Mouse (Mus musculus) kidney, postnatal 10 days (tissue): ENCODE measurements around the gene Son.
"Not testable (repeated sequence)": the region's sequence is repeated elsewhere in the genome, so short reads cannot be mapped to it uniquely, and the experiment has no call there.

Experiments used
- DNase-seq: peaks from one replicate; pipeline ENCODE4 v3.0.0; 2021; ENCODE audit warnings: mixed read lengths

Gene Son

DNA sequence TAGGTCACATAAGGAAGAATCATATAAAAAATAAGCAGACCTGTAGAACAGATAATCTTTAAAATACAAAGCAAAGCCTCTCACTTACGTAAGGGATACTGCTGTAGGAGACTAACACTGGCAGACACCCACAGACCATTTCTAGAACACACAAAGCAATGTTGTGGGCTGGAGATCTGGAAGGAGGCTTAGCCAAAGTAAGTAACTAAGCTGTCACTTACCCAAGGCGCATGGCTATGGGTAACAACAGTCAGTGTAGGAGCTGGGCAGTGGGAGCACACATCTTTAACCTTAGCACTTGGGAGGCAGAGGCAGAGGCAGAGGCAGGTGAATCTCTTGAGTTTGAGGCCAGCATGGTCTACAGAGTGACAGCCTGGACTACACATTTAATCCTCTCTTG, 7.7 kb upstream of the Son start:
- no peak for DNase-seq

DNA sequence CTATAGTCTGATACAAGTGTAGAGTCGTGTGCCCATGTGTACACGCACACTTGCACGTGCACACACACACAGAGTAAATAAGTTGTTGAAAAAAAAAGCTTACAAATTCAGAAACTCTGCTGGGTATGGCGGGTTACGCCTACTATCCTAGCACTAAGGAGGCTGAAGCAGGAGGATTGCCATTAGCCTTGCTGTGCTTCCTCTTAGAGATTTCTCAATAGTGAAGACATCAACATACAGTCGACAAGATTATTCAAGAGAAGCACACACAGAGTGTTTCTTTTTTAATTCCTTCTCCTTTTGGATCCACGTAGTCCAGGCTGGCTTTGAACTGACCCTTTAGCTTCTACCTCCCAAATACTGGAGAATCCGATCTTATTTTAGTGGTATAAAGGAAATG, 7.1 kb upstream of the Son start:
- DNase-seq = no peak

DNA sequence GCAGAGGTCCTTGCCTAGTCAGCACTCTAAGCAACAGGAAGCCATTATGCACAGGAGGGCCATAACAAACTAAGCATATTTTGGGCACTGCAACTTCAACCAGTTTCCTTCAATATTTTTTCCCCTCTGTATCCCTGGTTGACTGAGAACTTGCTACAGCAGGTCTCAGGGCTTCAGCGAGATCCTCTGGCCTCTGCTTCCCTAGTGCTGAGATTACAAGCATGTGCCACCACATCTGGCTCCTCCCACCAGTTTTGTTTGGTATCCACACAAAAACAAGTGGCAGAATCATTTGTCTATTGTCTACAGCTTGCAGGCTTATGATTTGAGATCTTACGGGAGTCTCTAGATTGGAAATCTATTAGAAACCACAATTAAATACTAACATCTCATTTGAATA, 2.4 kb upstream of the Son start:
- no peak for DNase-seq

DNA sequence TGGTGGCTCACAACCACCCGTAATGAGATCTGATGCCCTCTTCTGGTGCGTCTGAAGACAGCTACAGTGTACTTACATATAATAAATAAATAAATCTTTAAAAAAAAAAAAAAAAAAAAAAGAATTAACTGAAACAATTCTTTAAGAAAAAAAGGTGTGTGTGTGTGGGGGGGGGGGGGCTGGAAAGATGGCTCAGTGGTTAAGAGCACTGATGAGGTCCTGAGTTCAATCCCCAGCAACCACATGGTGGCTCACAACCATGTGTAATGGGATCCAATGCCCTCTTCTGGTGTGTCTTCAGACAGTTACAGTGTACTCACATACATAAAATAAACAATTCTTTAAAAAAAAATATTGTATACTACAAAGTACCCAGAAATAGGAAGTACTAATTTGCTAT, 1.9 kb upstream of the Son start:
- not testable (repeated sequence) for DNase-seq

DNA sequence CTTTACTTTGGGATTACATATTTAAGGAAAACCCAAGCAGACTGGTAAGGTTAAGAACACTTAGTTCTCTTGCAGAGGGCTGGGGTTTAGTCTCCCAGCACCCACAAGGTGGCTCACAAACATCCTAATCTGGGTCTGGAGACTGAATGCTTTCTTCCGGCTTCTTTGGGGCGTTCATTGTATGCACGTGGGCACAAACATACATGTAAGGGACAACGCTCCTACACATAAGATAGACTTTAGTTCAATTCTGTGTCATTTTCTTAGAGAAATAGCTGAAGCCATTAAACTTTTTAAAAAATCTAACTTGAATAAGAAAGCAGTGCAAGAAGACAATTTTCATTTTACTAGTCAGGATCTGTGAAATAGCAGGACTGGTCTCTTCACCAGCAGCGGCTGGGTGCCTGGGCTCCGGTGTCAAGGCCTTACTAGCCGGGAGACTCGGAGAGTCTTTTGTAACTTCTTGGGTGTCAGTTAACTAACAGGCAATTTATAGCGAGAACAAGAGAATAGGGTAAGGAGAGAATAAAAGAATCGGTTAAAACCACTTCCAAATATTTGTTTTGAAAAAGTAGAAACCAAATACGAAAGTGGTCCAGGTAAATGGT, 1.2 kb upstream of the Son start:
- no peak for DNase-seq

DNA sequence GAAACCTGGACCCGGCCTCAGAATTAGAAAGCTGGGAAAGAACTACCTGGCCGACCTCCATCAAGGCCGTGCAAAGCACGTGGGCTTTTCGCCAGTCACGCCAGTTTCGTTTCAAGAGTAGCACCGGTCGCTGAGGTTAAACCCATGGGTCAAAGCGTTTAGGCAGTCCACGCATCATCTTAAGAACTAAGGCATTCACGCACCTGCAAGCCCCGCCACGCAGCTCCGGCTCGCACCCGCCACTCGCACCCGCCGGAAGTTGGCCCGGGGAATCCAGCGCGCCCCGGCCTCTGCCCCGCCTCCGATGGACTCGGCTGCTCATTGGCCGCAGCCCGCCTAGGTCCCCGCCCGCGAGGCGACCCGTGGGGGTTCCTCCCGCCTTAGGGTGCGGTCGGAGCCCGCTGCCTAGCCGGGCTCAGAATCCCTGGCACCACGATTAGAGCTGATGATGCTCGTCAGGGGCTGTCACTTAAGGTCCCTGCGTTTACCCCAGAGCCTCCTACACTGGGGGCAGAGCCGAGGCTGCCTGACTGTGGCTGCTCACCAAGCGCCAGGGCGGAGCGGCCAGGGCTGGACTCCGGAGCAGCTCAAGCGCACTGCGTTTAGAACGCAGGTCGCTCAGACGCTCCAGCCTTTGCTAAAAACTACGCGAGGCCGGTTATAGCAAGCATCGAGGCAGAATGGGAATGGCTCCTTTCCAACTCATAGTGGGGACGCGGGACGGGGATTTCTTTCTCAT, 456 bp upstream of the Son start, which contains the start of gene Gart:
TSS of gene Gart (minus strand) at position 272 of the 739 bp plus-strand sequence.
- peak; percentile 96 for DNase-seq

DNA sequence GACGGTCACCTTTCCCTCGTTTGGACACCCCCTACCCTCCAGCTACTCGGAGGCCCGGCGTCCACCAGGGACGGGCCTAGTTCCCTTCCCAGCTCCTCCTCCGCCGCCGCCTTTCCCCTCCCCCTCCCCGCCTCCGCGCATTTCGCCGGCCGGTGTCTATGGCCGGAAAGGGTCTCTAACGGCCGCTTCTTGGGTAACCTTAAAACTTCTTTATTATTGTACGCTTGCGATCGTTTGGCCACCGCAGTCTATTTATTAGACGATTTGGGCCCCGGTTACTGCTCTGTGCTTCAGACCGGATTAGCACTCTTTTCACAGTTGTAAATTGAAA, 879 bp downstream of the Son start:
- DNase-seq = peak; percentile 93

DNA sequence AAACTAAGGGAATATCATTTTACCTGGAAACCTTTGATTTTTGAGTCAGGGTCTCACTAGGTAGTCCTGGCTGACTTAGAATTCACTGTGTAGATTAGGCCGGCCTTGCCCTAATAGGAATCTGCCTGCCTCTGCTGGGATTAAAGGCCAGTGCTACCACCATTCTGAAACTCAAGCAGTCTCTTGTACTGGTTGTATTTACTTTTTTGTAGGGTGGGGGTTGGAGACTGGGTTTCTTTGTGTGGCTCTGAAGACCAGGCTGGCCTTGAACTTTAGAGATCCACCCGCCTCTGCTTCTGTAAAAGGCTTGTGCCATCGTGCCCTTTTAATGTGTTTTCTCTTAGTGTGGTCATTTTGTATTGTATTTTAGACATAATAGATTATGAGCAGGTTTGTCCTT, 1.9 kb downstream of the Son start:
- no peak for DNase-seq

DNA sequence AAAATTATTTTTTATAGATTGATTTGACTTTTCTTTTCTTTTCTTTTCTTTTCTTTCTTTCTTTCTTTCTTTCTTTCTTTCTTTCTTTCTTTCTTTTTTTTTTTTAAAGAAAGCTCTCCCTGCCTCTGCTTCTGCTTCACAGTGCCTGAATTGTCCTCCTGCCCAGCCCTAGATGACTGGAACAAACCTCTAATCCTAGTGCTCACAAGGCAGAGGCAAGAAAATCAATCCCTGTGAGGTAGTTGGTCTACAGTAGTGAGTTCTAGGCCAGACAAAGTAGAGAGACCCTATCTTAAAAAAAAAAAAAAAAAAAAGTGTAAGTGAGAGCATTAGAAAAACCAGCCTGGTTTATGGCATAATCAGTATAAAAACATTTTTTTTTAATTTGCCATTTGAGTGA, 2.5 kb downstream of the Son start:
- no peak for DNase-seq

DNA sequence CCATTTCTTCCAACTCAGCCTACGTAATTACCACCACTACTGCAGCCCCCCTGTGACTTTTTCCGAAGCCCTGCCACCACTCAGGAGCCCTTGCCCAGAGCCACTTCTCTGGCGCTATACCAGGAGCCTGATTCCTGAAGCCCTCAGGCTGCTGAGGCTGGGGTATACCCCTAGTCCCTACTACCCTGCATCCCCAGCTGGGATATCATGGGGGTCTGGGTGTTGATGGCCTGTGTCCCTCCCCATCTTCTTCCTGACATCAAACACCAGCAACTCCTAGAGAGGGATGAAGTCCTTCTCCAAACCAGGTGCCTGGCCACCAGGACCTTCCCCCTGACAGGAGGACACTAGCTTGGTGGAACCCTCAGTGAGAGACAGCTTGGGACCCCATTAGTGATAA, 4.9 kb downstream of the Son start:
- no peak for DNase-seq

DNA sequence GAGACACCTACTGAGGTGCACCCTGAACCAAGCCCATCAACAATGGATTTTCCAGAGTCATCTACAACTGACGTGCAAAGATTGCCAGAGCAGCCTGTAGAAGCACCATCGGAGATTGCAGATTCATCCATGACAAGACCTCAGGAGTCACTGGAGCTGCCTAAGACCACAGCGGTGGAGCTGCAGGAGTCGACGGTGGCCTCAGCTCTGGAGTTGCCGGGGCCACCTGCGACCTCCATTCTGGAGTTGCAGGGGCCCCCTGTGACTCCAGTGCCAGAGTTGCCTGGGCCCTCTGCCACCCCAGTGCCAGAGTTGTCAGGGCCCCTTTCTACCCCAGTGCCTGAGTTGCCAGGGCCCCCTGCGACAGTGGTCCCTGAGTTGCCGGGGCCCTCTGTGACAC, 8.0 kb downstream of the Son start:
- DNase-seq = no peak

DNA sequence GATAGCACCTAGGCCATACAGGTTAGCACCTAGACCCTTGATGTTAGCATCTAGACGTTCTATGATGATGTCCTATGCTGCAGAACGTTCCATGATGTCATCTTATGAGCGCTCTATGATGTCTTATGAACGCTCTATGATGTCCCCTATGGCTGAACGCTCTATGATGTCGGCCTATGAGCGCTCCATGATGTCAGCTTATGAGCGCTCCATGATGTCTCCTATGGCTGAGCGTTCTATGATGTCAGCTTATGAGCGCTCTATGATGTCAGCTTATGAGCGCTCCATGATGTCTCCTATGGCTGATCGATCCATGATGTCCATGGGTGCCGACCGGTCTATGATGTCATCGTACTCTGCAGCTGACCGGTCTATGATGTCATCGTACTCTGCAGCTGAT, 10.0 kb downstream of the Son start:
- no peak for DNase-seq

DNA sequence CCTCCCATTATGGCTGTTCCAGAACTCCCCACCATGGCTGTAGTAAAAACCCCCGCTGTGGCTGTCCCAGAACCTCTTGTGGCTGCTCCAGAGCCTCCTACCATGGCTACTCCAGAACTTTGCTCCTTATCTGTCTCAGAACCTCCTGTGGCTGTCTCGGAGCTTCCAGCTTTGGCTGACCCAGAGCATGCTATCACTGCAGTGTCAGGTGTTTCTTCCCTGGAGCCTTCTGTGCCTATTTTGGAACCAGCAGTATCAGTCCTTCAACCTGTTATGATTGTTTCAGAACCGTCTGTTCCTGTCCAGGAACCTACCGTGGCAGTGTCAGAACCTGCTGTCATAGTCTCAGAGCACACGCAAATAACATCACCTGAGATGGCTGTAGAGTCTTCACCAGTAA, 11.2 kb downstream of the Son start:
- DNase-seq = no peak

DNA sequence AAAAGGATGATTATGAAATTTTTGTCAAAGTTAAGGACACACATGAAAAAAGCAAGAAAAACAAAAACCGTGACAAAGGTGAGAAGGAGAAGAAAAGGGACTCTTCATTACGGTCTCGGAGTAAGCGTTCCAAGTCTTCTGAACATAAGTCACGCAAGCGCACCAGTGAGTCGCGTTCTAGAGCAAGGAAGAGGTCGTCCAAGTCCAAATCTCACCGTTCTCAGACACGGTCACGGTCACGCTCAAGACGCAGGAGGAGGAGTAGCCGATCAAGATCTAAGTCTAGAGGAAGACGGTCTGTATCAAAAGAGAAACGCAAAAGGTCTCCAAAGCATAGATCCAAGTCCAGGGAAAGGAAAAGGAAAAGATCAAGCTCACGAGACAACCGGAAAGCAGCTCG, 12.5 kb downstream of the Son start:
- DNase-seq = no peak

DNA sequence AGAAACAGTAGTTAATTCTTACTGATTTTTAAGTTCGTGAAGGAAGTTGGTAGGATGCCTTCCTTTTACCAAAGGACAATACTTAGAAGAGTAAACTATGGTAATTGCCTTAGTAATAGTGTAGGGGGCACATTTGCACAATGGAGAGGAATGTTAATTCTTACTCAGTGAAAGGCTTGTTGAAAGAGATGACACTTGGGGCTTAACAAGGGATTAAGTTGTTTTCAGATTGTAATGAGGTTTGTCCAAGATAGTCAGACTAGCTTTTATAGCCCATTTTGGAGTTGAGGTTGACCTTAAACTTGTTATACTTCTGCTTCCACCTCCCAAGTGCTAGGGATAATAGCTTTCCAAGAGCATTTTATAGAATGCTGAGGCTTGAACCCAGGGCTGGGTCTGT, 14.1 kb downstream of the Son start:
- no peak for DNase-seq

DNA sequence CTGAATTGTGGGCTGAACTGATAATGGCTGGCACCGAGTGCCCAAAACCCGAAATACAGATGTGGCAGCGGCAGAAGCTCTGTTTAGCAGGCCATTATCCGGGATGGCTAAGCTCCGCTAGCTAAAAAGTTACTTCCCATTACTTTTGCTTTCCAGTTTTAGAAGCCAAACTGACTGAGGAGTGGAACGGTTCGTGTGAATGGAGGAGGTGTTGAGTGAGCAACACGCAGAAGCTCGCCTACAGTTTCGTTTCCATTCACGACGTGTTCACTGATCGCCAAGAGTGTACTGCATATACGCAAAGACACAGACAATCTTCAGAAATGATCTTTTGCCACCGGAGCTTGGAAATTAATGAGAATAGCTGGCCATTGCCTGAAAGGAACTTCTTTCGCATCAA, 15.0 kb downstream of the Son start:
- DNase-seq = no peak

DNA sequence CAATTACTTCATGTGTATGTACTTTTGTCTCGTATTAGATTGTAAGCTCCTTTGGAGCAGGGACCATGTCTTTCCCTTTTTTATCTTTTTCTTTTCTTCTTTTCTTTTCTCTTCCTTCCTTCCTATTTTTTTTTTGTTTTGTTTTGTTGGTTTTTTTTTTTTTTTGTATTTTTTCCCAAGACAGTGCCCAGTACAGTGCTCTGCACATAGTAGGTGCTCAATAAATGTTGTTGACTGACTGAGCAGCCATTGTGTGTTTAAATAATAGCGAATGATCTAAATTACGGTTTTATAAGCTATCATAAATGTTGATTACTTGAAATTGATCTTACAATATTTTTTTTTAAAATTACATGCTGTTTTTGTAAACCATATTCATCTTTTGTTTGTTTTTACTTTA, 16.5 kb downstream of the Son start:
- no peak for DNase-seq

DNA sequence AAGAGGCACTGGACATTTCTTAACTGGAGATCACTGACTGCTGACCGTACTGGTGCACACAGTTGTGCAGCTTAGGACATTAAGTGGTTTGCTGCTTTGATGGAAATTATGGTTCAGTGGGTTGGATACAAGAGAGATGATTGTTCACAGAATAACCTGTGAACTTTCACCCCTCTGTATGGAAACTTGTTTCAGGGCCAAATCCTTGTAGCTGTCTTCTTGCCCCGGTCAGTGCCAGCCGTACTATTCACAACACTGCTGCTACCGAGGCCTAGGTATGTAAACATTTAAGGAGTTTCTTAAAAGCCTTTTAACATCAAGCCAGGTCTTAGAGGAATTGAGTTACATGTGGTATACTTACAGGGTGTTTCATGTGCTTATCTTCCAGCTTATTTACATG, 27.2 kb downstream of the Son start:
- no peak for DNase-seq

DNA sequence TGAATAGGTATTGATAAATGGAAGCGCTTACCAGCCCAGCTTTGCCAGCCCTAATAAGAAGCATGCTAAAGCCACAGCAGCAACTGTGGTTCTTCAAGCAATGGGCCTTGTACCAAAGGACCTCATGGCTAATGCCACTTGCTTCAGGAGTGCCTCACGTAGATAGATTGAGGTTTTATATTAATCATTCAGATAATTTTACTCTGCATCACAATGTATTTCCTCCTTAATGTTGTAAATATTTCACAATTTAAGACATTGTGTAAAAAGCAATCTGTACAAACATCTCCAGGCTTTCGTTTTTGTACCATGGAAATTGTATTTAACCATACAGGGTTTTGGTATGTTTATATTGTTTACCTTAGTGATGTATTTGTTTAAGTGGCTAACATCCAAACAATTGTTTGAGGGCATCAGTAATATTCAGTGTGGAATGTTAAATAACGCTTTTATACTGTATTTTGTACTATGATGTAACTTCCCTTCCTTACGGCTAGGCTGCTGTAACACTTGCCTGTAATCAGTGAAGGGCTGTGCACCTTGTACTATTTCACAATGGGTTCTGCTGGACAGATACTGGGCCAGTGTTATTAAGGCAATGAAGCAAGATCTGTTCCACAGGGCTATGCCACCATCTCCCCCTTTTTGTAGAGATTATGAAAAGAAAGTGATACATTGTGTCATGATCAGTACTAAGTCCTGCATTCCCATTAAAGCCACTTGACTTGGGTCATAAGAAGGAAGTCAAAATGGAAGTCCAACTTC, 31.0 kb downstream of the Son start:
- DNase-seq = no peak

DNA sequence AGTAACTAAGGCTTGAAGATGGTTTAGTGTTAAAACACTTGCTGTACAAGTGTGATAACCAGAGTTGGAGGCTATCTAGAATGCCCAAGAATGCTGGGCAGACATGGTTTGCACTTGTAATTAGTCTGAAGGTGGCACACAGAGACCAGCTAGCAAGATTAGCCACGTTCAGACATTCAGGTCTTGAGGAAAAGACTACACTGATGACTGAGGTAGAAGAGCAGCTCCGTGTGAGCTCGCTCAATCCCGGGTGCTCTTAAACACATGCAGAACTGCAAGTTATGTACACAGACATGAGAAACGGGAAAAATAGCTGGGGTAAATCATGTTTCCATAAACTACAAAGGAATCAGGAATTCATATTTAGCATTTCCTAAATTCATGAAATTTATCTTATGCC, 33.4 kb downstream of the Son start:
- DNase-seq = no peak

DNA sequence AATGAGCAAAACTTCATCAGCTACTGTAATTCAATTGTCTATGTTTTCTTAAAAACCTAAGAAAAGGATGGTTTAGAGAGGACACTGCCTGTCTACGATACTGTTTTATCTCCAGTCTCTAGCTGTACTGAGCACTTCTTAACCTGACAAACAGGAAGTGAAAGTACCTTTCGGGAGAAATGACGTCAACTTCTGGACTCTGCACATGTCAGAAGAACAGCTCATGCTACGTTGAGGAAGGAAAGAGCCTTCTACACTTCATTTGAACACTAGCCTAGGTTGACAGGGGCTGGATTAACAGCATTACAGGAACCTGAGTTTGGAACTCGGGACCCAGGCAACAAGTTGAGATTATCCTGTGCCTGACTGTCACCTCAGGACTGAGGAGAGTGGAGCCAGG, 38.2 kb downstream of the Son start:
- DNase-seq = no peak

DNA sequence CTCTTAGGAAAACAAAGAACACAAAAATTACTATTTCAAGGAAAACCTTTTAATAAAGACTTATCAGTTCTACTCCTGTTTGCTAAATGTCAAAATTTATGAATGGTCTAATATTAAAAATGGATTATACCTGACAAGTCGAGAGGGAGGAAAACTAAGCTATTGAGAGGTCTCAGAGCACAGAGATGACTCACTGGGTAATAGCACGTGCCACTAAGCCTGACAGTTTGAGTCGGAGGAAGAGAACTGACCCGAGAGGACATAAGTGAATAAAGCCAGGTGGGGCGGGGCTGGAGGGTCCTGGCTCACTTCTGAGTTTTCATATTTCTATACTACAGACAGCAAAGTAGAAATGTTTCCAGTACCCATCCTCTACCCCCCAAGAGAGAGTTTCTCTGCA, 39.1 kb downstream of the Son start:
- no peak for DNase-seq

DNA sequence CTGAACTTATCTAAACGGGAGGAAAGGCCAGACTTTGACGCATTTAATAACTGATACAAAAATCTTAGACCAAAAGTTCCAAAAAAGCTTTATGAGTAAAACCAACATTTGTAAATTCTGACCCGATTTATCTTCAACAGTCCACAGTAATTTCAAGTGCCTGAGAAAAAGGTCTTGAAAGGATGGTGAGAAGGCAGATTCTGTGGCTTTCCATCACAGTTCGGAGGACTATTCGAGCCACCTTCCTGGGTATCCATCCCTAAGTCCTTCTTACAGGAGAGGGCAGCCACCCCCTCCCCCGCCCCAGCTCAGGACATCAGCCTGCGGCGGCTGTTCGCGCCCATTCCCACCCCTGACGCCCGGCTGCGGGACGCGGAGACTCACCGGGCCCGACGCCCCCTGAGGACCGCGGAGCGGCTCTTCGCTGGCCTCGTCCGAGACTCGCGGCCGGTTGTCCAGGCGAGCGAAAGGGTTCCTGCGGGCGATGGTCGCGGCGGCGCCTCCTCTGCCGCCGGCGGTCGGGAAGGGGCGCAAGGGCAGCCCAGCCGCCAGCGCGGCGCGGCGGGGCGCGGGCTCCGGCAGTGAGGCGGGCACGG, 40.8 kb downstream of the Son start:
- no peak for DNase-seq
